Mouse (Mus musculus): Measurements from ENCODE around the gene Ankdd1a.
A peak's percentile ranks its signal among the peaks of the same experiment; 100 is the strongest.

Gene Ankdd1a

DNA sequence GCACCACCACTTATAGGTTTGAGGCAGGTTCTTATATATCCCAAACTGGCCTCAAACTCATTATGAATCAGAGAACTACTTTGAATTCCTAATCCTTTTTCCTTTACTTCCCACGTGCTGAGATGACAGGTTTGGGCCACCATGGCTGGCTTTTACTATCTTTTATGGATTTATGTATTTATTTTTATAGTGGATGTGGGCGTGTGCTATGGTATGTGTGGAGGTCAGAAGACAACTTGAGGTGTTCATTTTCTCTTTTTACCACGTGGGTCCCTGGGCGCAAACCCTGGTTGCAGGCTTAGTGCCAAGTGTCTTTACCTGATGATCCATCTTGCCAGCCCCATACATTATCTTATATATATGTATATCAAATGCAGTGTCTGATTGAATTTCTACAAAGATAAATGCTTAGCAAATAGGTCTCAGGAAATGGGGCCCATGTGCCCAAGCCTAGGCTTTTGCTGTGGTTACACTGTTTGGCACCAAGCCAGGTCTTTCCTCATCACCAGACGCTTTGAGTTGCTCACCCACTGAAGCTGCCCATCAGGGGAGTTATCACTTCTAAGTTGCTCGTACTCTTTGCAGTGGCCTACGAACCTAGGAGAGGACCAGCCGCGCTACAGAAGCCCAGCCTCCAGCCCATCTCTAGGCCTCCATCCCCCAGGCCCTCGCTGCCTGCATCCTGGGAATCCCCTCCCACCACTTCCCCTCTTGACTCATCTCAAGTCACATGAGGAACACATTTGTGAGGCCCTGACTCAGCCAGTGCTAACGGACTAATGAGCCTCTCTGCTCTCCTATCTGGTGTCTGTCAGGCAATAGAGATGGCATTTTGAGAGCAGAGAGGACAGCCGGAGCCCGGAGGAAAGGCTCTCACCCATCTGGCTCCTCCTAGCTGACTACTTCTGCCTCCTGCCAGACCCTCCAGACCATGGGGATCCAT, 21.4 kb upstream of the Ankdd1a start:
- DNase-seq, result peak; percentile 37 to 63

DNA sequence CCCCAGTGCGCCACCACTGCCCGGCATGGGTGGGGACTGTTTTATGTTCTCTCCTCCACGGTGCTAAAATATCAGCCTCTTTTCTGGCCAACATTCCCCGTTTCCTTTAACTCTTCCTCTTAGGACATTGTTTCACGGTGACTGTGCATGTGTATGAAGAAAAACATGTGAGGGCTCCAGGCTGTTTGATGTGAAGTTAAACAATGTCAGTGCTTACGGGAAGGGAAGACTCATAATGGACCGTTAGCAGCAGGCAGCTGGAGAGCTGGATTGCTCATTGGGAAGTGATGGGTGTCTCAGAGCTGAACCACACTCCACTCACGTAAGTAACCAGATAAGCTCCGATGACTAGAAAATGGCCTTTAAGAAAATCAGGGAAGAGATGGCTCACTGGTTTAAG, 19.7 kb upstream of the Ankdd1a start:
- DNase-seq, result no peak

DNA sequence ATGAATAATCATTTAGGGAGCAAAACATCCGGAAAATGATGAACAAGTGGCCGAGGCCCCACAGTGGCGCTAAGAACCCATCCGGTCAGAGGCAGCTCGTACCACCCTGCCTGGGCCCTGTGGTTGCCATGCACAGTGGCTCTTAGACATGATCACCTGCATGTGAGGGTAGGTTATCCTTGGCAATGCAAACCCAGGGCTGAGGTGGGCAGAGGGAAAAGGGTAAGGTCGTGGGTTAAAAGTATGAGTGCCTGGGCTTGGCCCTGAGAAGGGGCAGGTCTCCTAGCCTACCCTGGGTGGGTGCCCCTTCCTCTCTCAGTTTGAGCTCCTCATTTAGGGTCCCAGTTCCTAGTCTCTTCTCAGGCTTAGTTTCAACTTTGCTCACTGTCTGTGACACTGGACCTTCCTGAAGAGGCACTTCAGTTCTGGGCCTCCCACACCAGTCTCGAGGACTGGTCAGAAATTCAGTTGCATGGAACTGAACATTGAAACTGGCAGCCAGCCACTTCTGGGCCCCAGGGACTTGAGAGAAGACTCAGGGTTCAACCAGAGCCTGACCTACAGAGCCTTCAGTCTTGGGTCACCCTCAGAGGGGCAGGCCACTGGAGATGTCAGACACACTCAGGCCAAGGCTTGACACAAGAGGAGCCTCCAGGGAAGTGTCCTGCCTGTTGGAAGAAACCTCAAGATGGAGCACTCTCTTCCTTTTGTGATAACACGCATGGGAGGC, 18.1 kb upstream of the Ankdd1a start:
- DNase-seq, result no peak

- no peak for DNase-seq
Observed at GRCm38 (mm10) chr9:65536491-65536890, 16.5 kb upstream of the Ankdd1a start.

DNA sequence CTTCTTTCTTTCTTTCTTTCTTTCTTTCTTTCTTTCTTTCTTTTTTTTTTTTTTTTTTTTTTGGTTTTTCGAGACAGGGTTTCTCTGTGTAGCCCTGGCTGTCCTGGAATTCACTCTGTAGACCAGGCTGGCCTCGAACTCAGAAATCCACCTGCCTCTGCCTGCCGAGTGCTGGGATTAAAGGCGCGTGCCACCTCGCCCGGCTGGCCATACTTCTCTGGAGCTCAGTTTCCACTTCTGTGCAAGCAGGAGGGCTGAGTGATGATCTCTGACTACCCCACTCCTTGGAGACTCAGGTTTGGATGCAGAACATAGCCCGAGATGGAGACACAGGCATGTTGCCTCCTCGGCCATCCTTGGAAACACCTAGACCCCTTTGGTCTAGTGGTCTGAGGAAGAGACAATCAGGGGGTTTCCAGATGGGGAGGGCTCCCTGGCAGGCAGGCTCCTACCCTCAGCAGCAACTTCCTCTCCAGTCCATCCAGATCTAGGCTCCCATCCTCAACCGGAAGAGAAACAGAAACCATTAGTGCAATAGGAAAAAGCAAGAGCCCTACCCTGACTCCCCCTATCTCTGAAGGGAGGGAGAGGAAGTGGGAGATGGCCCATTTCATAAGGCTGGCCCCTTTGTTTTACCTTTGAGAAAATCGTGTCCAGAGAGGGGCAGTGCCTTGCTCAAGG, 15.9 kb upstream of the Ankdd1a start:
- DNase-seq, result peak; percentile 21 to 42

DNA sequence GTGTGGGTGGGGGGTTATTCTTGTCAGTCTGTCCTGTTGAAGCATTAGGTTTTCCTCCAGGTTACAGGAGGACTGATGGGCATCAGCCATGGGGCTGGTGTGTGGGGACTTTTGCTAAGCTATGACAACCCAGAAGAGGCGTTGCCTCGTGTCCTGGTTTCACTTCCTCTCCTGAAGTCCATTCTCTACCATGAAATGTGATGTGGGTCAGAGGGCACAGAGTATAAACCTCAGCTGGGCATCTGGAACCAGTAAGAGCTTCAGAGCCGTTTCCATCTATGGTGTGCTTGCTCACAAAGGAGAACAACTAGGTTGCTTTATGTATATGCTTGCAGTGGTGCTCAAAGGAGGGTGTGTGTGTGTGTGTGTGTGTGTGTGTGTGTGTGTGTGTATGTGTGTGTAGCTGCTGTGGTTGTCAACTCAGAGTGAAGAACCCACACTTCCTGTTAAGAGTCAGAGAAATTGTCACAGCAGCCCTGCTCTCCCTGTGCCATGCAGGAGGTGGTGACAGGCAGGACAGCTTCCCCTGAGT, 15.3 kb upstream of the Ankdd1a start:
- peak; percentile 48 to 77 for DNase-seq

DNA sequence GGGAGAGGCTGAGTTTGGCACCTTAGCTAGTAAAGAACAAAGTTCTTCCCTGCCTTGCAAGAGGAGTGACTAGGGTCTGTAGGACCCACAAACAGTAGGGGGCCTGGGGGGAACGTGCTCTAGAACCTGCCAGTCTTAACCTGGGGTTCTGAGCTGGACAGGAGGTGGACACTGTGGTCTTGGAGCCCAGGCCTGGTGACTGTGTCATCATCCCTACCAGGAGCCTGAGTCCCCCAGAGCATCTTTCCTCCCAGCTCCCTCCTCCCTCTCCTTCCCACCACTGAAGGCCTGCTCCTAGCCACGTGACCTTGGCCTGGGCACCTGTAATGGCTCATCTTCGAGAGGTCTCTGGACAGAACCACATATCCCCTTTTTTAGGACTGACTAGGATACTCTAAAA, 14.1 kb upstream of the Ankdd1a start:
- no peak for DNase-seq

DNA sequence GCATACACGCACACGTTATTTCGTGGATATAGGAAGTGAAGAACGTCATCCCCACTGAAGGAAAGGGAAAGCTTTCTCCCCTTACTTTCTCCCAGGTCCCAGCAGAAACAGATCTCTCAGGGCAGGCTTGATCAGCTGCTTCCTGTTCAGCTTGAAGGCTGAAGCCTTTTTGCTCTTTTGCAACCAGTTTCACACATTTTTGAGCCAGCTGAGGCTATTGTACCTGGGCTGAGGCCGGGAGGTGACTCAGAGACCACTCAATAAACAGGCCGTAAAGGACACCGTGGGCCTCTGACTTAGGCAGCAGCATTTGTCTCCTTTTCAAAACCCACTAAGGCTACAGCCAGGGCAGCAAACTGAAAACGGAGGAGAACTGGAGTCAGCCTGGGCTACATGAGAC, 13.0 kb upstream of the Ankdd1a start:
- no peak for DNase-seq

GRCm38 (mm10) chr9:65531283-65531682, 11.3 kb upstream of the Ankdd1a start:
- DNase-seq, result no peak

DNA sequence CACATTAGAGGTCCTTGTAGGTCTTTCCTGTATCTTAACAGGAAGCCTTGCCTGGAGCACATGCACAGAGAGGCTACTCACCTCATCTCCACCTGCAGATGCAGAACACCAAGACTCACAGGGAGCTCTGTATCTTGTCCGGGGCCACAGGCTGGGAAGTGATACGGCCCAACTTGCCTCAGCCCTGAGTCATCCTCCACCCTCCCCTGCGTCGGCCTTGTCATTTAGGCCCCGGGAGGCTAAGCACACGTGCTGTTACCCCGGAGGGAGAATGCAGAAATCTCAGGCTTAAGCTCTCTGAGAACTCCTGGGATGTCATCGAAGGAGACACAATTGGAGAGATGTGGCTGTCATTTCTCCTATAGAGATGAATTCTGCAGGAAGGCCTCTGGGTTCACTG, 9.7 kb upstream of the Ankdd1a start:
- DNase-seq, result no peak

GRCm38 (mm10) chr9:65528417-65529038, 8.5 kb upstream of the Ankdd1a start:
- no peak for DNase-seq

GRCm38 (mm10) chr9:65525445-65526195, 5.6 kb upstream of the Ankdd1a start:
- DNase-seq, result no peak

GRCm38 (mm10) chr9:65523611-65524364, 3.8 kb upstream of the Ankdd1a start:
- DNase-seq, result peak; percentile 58 to 62

DNA sequence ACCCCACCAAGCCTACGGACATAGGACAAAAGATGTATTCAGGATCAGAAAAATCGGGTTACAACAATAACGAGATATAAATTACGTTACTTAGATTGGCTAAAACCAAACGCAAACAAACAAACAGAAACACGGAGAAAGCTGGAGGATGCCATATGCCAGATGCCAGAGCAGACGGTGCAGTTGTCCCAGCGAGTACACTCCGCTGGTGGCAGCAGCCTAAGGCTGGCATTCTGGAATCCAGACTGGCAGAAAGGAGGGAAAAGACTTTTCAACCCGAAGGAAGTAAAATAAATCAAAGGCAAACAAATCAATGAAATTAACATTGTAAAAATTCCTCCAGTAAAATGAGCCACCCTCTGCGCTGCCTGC, 498 bp upstream of the Ankdd1a start:
- no peak for DNase-seq

DNA sequence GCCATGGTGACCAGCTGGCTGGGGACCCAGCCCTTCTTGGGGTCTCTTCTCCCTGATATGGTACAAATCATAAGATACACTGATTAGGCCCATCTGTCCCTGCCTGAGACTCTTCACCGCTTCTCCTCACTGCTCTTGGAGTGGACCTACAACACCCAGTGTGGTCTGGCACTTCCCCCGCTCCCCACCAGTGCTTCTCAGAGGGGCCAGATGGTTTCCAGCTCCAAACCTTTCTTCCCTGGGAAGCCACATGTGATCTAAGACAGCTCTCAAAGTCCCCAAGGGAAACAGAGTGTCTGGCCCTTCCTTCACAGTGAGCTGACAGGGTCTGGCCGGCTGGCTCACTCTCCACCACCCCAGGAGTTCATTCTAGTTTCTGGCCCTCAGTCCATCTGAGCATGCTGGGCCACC, 5.1 kb downstream of the Ankdd1a start:
- no peak for DNase-seq

DNA sequence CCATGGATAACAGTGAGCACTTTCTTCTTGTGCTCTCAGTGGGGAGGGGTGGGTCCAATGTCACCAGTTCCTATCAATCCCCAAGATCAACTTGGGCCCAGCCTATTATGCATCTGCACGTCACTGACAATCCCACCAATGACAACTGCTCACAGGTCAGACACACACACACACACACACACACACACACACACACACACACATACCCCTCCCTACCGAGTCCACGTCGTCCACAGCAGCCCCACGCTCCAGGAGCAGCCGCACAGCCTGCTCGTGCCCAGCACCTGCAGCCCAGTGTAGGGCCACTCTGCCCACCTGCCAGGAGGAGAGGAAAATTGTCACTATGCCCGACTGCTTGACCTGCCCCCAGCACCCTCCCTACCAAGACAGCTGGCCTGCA, 5.6 kb downstream of the Ankdd1a start:
- DNase-seq, result no peak

- no peak for DNase-seq
Observed at GRCm38 (mm10) chr9:65512520-65512919, 7.5 kb downstream of the Ankdd1a start.

GRCm38 (mm10) chr9:65508449-65508848, 11.5 kb downstream of the Ankdd1a start:
- DNase-seq, result no peak

- no peak for DNase-seq
Observed at GRCm38 (mm10) chr9:65502721-65503505, 17.1 kb downstream of the Ankdd1a start.

DNA sequence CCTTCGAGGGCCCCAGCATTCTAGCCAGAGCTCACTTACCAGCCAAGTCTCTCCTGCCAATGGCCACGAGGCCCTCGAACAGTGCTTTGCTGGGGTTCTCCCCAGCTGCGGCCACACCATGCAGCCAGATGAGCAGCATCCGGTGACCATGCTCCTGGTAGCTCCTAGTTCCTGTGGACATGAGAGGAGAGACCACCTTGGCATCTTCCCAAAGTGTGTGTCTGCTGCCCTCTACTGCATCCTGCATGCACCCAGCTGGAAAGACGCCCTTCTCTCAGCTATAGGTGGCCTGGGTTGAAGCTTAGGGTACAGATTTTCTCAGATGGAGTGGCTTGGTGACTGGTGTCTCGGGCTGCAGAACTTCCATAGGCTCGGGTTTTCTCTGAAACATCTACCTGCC, 17.8 kb downstream of the Ankdd1a start:
- DNase-seq, result no peak
